Mouse (Mus musculus): ENCODE data around the gene 2310061N02Rik. TPM values are rescaled to one million over a fixed set of nuclear protein-coding genes. Genes with fewer than 3 reads are reported as not detected.

Gene 2310061N02Rik
- total RNA-seq, 1 experiment from 2014 or later = not detected

Other genes starting within 250 kb of the 2310061N02Rik start
- gene Cldn17, start 201.0 kb downstream of the 2310061N02Rik start, total RNA-seq (2017) = not detected in 3 replicates
- not detected in 3 replicates for gene Cldn8, start 144.8 kb downstream of the 2310061N02Rik start, total RNA-seq (2017)
- not detected in 3 replicates for gene Krtap24-1, start 95.7 kb downstream of the 2310061N02Rik start, total RNA-seq (2017)
- gene 2310079G19Rik, start 80.3 kb downstream of the 2310061N02Rik start, total RNA-seq (2017) = not detected in 3 replicates
- gene Krtap26-1, start 60.2 kb downstream of the 2310061N02Rik start, total RNA-seq (2017) = not detected in 3 replicates
- not detected in 3 replicates for gene Krtap27-1, start 36.3 kb downstream of the 2310061N02Rik start, total RNA-seq (2017)
- gene Krtap13-1, start 20.9 kb upstream of the 2310061N02Rik start, total RNA-seq (2017) = not detected in 3 replicates
- not detected in 3 replicates for gene Krtap13, start 43.7 kb upstream of the 2310061N02Rik start, total RNA-seq (2017)
- not detected in 3 replicates for gene 2310034C09Rik, start 50.9 kb upstream of the 2310061N02Rik start, total RNA-seq (2017)
- not detected in 3 replicates for gene 2310057N15Rik, start 66.2 kb upstream of the 2310061N02Rik start, total RNA-seq (2017)
- gene Gm5965, start 69.9 kb upstream of the 2310061N02Rik start, total RNA-seq (2017) = not detected in 3 replicates
- gene Gm20741, start 104.3 kb upstream of the 2310061N02Rik start, total RNA-seq (2017) = not detected in 3 replicates
- gene Krtap15, start 112.3 kb upstream of the 2310061N02Rik start, total RNA-seq (2017) = not detected in 3 replicates
- not detected in 3 replicates for gene Krtap14, start 118.2 kb upstream of the 2310061N02Rik start, total RNA-seq (2017)
- not detected in 3 replicates for gene Krtap19-1, start 161.4 kb upstream of the 2310061N02Rik start, total RNA-seq (2017)
- gene Krtap19-2, start 166.3 kb upstream of the 2310061N02Rik start, total RNA-seq (2017) = not detected in 3 replicates
- not detected in 3 replicates for gene Krtap19-3, start 170.1 kb upstream of the 2310061N02Rik start, total RNA-seq (2017)
- not detected in 3 replicates for gene Krtap19-4, start 177.1 kb upstream of the 2310061N02Rik start, total RNA-seq (2017)
- gene Krtap19-5, start 188.5 kb upstream of the 2310061N02Rik start, total RNA-seq (2017) = not detected in 3 replicates
- gene Krtap19-9b, start 224.3 kb upstream of the 2310061N02Rik start, total RNA-seq (2017) = not detected in 3 replicates

Data from monocyte, adult 5-6 weeks (primary cell).